Mouse (Mus musculus) E14TG2a.4 (cell line): ENCODE measurements around the gene Nos1ap.

ENCODE experiments used
- CTCF ChIP-seq: conservative IDR thresholded peaks from 2 replicates; pipeline ENCODE4 v1.5.1; 2014; ENCODE audit warnings: low read length
- NANOG ChIP-seq: IDR thresholded peaks from 2 replicates; pipeline ENCODE4 v1.6.1; 2014; ENCODE audit warnings: borderline replicate concordance, low read length, mixed read lengths

DNA sequence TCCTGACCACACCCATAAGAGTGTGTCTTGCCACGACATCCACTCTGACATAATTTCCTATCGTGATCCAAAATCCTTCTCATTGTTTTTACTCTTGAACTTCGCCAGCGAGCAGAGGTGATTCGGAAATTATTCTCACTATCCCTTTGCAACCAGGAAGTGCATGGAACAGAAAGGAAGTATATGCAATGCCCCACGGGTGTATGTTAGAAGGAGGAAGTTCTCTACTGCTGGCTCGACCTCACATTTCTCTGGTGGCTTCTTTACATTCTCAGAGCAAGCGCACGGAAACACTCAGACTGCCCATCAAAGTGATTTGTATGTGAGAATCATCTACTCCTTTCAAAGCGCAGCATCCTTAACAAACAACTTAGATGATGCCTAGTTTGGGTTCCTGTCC lies 284.7 kb downstream of the Nos1ap start:
- no peak for TF ChIP-seq CTCF
- TF ChIP-seq NANOG, result no peak
